Mouse (Mus musculus): Measurements from ENCODE around the gene Txnip.

- TF ChIP-seq MAFK (IDR thresholded peaks at IDR 0.05; ENCODE audit: insufficient read depth, low read depth, low read length) (no peak), ZNF384 (IDR thresholded peaks at IDR 0.05; ENCODE audit: low read depth, low read length) (no peak), HCFC1 (IDR thresholded peaks at IDR 0.05; ENCODE audit: borderline replicate concordance, insufficient read depth, low read length) (no peak), CHD2 (IDR thresholded peaks at IDR 0.05; ENCODE audit: low read depth, low read length) (no peak), ZC3H11A (IDR thresholded peaks at IDR 0.05; ENCODE audit: borderline replicate concordance, low read depth, low read length) (no peak)
Measured at GRCm38 (mm10) chr3:96528506-96528905, 29.3 kb upstream of the Txnip start.

All from ES-E14 (cell line).